16 mouse cellular contexts compared by ENCODE assay signal in the genomic region with DNA sequence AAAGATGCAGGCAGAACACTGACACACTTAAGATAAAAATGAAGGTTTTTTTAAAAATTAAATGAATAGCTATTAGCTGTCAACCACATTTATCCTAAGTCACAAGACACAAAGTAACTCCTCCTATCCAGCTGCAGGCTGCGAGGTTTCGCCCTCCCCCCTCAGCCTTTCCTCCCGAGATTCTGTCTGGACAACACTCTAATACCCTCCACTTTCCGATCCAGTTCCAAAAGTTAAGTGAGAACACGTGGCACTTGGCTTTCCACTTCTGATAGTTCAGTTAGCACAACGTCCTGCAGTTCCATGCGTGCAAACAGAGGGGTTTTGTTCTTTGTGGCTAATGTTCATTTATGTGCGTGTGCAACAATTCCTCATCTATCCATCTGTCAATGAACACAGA.
"Had no signal": no experiment of that assay in that cellular context is flagged by ENCODE, and none has a peak within 500 bp of the region (broad histone marks: within the 10 kb centered on the region; RNA-seq: fewer than 3 reads in every experiment).

No protein-coding gene starts in this region.

- H3K9ac ChIP-seq: limb, embryonic 15.5 days; liver, embryonic 12.5 days; midbrain, embryonic 12.5 days; neural tube, embryonic 13.5 days; stomach, embryonic 15.5 days had no signal

- H3K27me3 ChIP-seq: limb, embryonic 15.5 days; liver, embryonic 12.5 days; midbrain, embryonic 12.5 days; neural tube, embryonic 13.5 days; stomach, embryonic 15.5 days had no signal

- H3K4me1 ChIP-seq: liver, embryonic 12.5 days had no signal

- H3K36me3 ChIP-seq: stomach, embryonic 15.5 days had no signal

- DNase-seq: kidney, adult 11 months; kidney, adult 9 months; kidney, postnatal 36 days; layer of hippocampus, adult 9-11 months; layer of hippocampus, postnatal 36 days; retina, postnatal 1 day; right cerebral cortex, postnatal 4 days; thymus, adult 2 months; thymus, postnatal 25 days had no signal

- H3K4me2 ChIP-seq: limb, embryonic 15.5 days; liver, embryonic 12.5 days; midbrain, embryonic 12.5 days; neural tube, embryonic 13.5 days; stomach, embryonic 15.5 days had no signal

- H3K9me3 ChIP-seq: limb, embryonic 15.5 days; liver, embryonic 12.5 days; midbrain, embryonic 12.5 days; neural tube, embryonic 13.5 days; stomach, embryonic 15.5 days had no signal

- ATAC-seq: liver, embryonic 12.5 days; midbrain, embryonic 16.5 days had no signal

- H3K4me3 ChIP-seq: limb, embryonic 15.5 days; liver, embryonic 12.5 days; midbrain, embryonic 12.5 days; neural tube, embryonic 13.5 days; stomach, embryonic 15.5 days had no signal

- H3K27ac ChIP-seq: kidney, postnatal 0 days; limb, embryonic 15.5 days; liver, embryonic 12.5 days; midbrain, embryonic 12.5 days; neural tube, embryonic 13.5 days; stomach, embryonic 15.5 days had no signal
